Mouse (Mus musculus): ENCODE measurements around the gene Cfap97. TPM values are rescaled to one million over a fixed set of nuclear protein-coding genes. Genes with fewer than 3 reads are reported as not detected.

Cfap97 gene
- total RNA-seq, 2 experiments from 2014 or later = 11.2 to 12.0 TPM

- DNase-seq = peak; percentile 83
- intact Hi-C loops (cut with DNase I; ENCODE audit: low total_unique reads) = no loop called here
These were observed 777 bp downstream of the Cfap97 start, which contains the start of gene Snx25 for GRCm38 (mm10) chr8:46152064-46153031. Gene Snx25 (minus strand): TSS chr8:46152159.

- intact Hi-C loops (cut with DNase I; ENCODE audit: low total_unique reads) = no loop called here
These were observed 1.5 kb downstream of the Cfap97 start for GRCm38 (mm10) chr8:46153042-46153441.

GRCm38 (mm10) chr8:46162953-46163869, 11.6 kb downstream of the Cfap97 start:
- intact Hi-C loops (cut with DNase I; ENCODE audit: low total_unique reads) = no loop called here

More at GRCm38 (mm10) chr8:46153042-46153441, 1.5 kb downstream of the Cfap97 start:
- no peak for DNase-seq

GRCm38 (mm10) chr8:46163870-46164190, 12.3 kb downstream of the Cfap97 start:
- no peak for DNase-seq
- intact Hi-C loops (cut with DNase I; ENCODE audit: low total_unique reads) = no loop called here

More at GRCm38 (mm10) chr8:46162953-46163869, 11.6 kb downstream of the Cfap97 start:
- peak; percentile 97 for DNase-seq

GRCm38 (mm10) chr8:46173651-46174050, 22.1 kb downstream of the Cfap97 start:
- DNase-seq = no peak
- intact Hi-C loops (cut with DNase I; ENCODE audit: low total_unique reads) = no loop called here

- intact Hi-C loops (cut with DNase I; ENCODE audit: low total_unique reads) = loop anchor here (10.0 kb wide), 1 partner anchor 365 kb away; no protein-coding TSS in a partner anchor
- DNase-seq = no peak
These were observed 28.6 kb downstream of the Cfap97 start for GRCm38 (mm10) chr8:46180136-46180535.

GRCm38 (mm10) chr8:46185361-46185760, 33.8 kb downstream of the Cfap97 start:
- intact Hi-C loops (cut with DNase I; ENCODE audit: low total_unique reads) = loop anchor here (5.0 to 10.0 kb wide), 2 partner anchors 122 to 359 kb away; no protein-coding TSS in a partner anchor

GRCm38 (mm10) chr8:46193100-46193499, 41.5 kb downstream of the Cfap97 start:
- DNase-seq = no peak

More at GRCm38 (mm10) chr8:46185361-46185760, 33.8 kb downstream of the Cfap97 start:
- DNase-seq = peak; percentile 59

GRCm38 (mm10) chr8:46196877-46197276, 45.3 kb downstream of the Cfap97 start:
- intact Hi-C loops (cut with DNase I; ENCODE audit: low total_unique reads) = no loop called here
- no peak for DNase-seq

More at GRCm38 (mm10) chr8:46193100-46193499, 41.5 kb downstream of the Cfap97 start:
- intact Hi-C loops (cut with DNase I; ENCODE audit: low total_unique reads) = no loop called here

GRCm38 (mm10) chr8:46197673-46198072, 46.1 kb downstream of the Cfap97 start:
- intact Hi-C loops (cut with DNase I; ENCODE audit: low total_unique reads) = no loop called here
- DNase-seq = no peak

- DNase-seq = no peak
- intact Hi-C loops (cut with DNase I; ENCODE audit: low total_unique reads) = no loop called here
These were observed 50.8 kb downstream of the Cfap97 start for GRCm38 (mm10) chr8:46202350-46202749.

GRCm38 (mm10) chr8:46204301-46204700, 52.7 kb downstream of the Cfap97 start:
- intact Hi-C loops (cut with DNase I; ENCODE audit: low total_unique reads) = no loop called here
- DNase-seq = no peak

- intact Hi-C loops (cut with DNase I; ENCODE audit: low total_unique reads) = no loop called here
- DNase-seq = no peak
These were observed 53.5 kb downstream of the Cfap97 start for GRCm38 (mm10) chr8:46204974-46205640.

- no peak for DNase-seq
- intact Hi-C loops (cut with DNase I; ENCODE audit: low total_unique reads) = no loop called here
These were observed 54.5 kb downstream of the Cfap97 start for GRCm38 (mm10) chr8:46206107-46206506.

- DNase-seq = peak; percentile 77
- intact Hi-C loops (cut with DNase I; ENCODE audit: low total_unique reads) = no loop called here
These were observed 56.8 kb downstream of the Cfap97 start for GRCm38 (mm10) chr8:46208354-46208753.

- DNase-seq = no peak
- intact Hi-C loops (cut with DNase I; ENCODE audit: low total_unique reads) = no loop called here
These were observed 57.5 kb downstream of the Cfap97 start for GRCm38 (mm10) chr8:46209057-46209456.

- intact Hi-C loops (cut with DNase I; ENCODE audit: low total_unique reads) = no loop called here
- DNase-seq = peak; percentile 99
These were observed 59.1 kb downstream of the Cfap97 start, which contains the start of gene Slc25a4 for GRCm38 (mm10) chr8:46210404-46211315. Gene Slc25a4 (minus strand): TSS chr8:46211284.

GRCm38 (mm10) chr8:46211611-46212071, 60.1 kb downstream of the Cfap97 start:
- no peak for DNase-seq
- intact Hi-C loops (cut with DNase I; ENCODE audit: low total_unique reads) = no loop called here

All from gastrocnemius, postnatal 14 days (tissue).